8 mouse cellular contexts compared by ENCODE assay signal in genomic region chr7:30532931-30533330, GRCm38 (mm10). TPM values are rescaled to one million over a fixed set of nuclear protein-coding genes. Genes with fewer than 3 reads are reported as not detected.
DNase-seq lines count a peak whose midpoint lies in the region; ATAC-seq and TF ChIP-seq lines count a peak whose summit lies in the region.

No protein-coding gene starts in this region.

- no peak overlapping the region for H3K4me3 ChIP-seq in liver, postnatal 0 days (ENCODE audit: low read depth, low read length)
- no peak overlapping the region; the same call in 1 of the 2 replicates for H3K4me3 ChIP-seq in liver, embryonic 11.5 days (ENCODE audit: low read depth, low read length)
- no peak overlapping the region for H3K4me3 ChIP-seq in embryonic facial prominence, embryonic 15.5 days (replicated peaks)
- peak overlapping the region; percentile 83 for H3K4me3 ChIP-seq in hindbrain, postnatal 0 days (ENCODE audit: low read length)
- peak overlapping the region; percentile 70 for H3K4me3 ChIP-seq in midbrain, embryonic 15.5 days

- 74% methylated on average over 8 of the region's 8 CpGs for WGBS in liver, postnatal 0 days (ENCODE audit: insufficient replicate concordance)
- 55% methylated on average over 8 of the region's 8 CpGs for WGBS in liver, embryonic 11.5 days
- 30% methylated on average over 8 of the region's 8 CpGs for WGBS in embryonic facial prominence, embryonic 15.5 days
- WGBS in hindbrain, postnatal 0 days: 10% methylated on average over 8 of the region's 8 CpGs
- 7% methylated on average over 8 of the region's 8 CpGs for WGBS in midbrain, embryonic 15.5 days

- H3K9ac ChIP-seq in liver, postnatal 0 days (replicated peaks): no peak overlapping the region
- no peak overlapping the region for H3K9ac ChIP-seq in liver, embryonic 11.5 days (ENCODE audit: low read depth, low read length)
- no peak overlapping the region for H3K9ac ChIP-seq in embryonic facial prominence, embryonic 15.5 days
- peak overlapping the region; percentile 84; the same call in 1 of the 2 replicates for H3K9ac ChIP-seq in hindbrain, postnatal 0 days (replicated peaks; ENCODE audit: low read length)
- H3K9ac ChIP-seq in midbrain, embryonic 15.5 days: peak overlapping the region; percentile 76

- TF ChIP-seq CTCF in liver, postnatal 0 days (IDR thresholded peaks at IDR 0.05; ENCODE audit: low read depth): no peak
- no peak for TF ChIP-seq CTCF in hindbrain, postnatal 0 days (IDR thresholded peaks at IDR 0.05; ENCODE audit: low read depth)

- ATAC-seq in liver, postnatal 0 days: no peak
- ATAC-seq in liver, embryonic 11.5 days (replicated peaks; ENCODE audit: low FRiP score): no peak
- no peak for ATAC-seq in embryonic facial prominence, embryonic 15.5 days (ENCODE audit: insufficient number of reproducible peaks, low FRiP score, low TSS enrichment, low read depth)
- peak; percentile 36 for ATAC-seq in hindbrain, postnatal 0 days
- ATAC-seq in midbrain, embryonic 15.5 days (replicated peaks): no peak

- no peak for TF ChIP-seq EP300 in liver, postnatal 0 days (IDR thresholded peaks at IDR 0.05; ENCODE audit: low read depth)

- H3K27me3 ChIP-seq in liver, postnatal 0 days (ENCODE audit: insufficient read depth, low read length): no peaks in the 10 kb centered on the region
- H3K27me3 ChIP-seq in liver, embryonic 11.5 days (replicated peaks; ENCODE audit: control insufficient read depth, insufficient read depth, low read length): no peaks in the 10 kb centered on the region
- H3K27me3 ChIP-seq in embryonic facial prominence, embryonic 15.5 days: no peaks in the 10 kb centered on the region
- H3K27me3 ChIP-seq in hindbrain, postnatal 0 days (ENCODE audit: insufficient read depth, low read length): no peaks in the 10 kb centered on the region
- no peaks in the 10 kb centered on the region for H3K27me3 ChIP-seq in midbrain, embryonic 15.5 days (replicated peaks)

- peak; percentile 23 for DNase-seq in liver, postnatal 0 days
- DNase-seq in liver, embryonic 11.5 days (ENCODE audit: low spot score): no peak
- peak; percentile 58 for DNase-seq in hindbrain, postnatal 0 days (ENCODE audit: low spot score)
- no peak for DNase-seq in B cell, adult 2 months
- DNase-seq in thymus, postnatal 14 days: no peak
- DNase-seq in left cerebral cortex, postnatal 14 days (ENCODE audit: low spot score in 2 of 2): no peak

- intact Hi-C loops in left cerebral cortex, postnatal 14 days (cut with DNase I): no loop called here

- H3K4me2 ChIP-seq in liver, postnatal 0 days (ENCODE audit: low read depth, low read length): no peak overlapping the region
- H3K4me2 ChIP-seq in liver, embryonic 11.5 days: no peak overlapping the region
- H3K4me2 ChIP-seq in embryonic facial prominence, embryonic 15.5 days (replicated peaks): peak overlapping the region; percentile 94
- peak overlapping the region; percentile 75 for H3K4me2 ChIP-seq in hindbrain, postnatal 0 days (ENCODE audit: low read depth, low read length)
- peak overlapping the region; percentile 82 for H3K4me2 ChIP-seq in midbrain, embryonic 15.5 days

- H3K27ac ChIP-seq in liver, postnatal 0 days (ENCODE audit: low read depth): no peak overlapping the region
- no peak overlapping the region for H3K27ac ChIP-seq in liver, embryonic 11.5 days (ENCODE audit: low read depth, low read length)
- H3K27ac ChIP-seq in embryonic facial prominence, embryonic 15.5 days (replicated peaks): no peak overlapping the region
- peak overlapping the region; percentile 54 for H3K27ac ChIP-seq in hindbrain, postnatal 0 days
- H3K27ac ChIP-seq in midbrain, embryonic 15.5 days: 0 out of 2 replicates have a peak overlapping the region, but pooled peaks have one; percentile 96

- peaks cover 14% of the 10 kb centered on the region for H3K4me1 ChIP-seq in liver, postnatal 0 days (ENCODE audit: insufficient read depth)
- peaks cover 12% of the 10 kb centered on the region for H3K4me1 ChIP-seq in liver, embryonic 11.5 days (replicated peaks; ENCODE audit: control insufficient read depth, insufficient read depth, low read length)
- H3K4me1 ChIP-seq in embryonic facial prominence, embryonic 15.5 days: peaks cover 27% of the 10 kb centered on the region
- H3K4me1 ChIP-seq in hindbrain, postnatal 0 days (ENCODE audit: insufficient read depth, low read length): peaks cover 22% of the 10 kb centered on the region
- peaks cover 38% of the 10 kb centered on the region for H3K4me1 ChIP-seq in midbrain, embryonic 15.5 days

- H3K9me3 ChIP-seq in liver, postnatal 0 days (ENCODE audit: low read length): no peaks in the 10 kb centered on the region
- H3K9me3 ChIP-seq in liver, embryonic 11.5 days (ENCODE audit: control insufficient read depth, low read length): no peaks in the 10 kb centered on the region
- H3K9me3 ChIP-seq in embryonic facial prominence, embryonic 15.5 days (replicated peaks): no peaks in the 10 kb centered on the region
- no peaks in the 10 kb centered on the region for H3K9me3 ChIP-seq in hindbrain, postnatal 0 days (ENCODE audit: low read length)
- H3K9me3 ChIP-seq in midbrain, embryonic 15.5 days: no peaks in the 10 kb centered on the region

- H3K36me3 ChIP-seq in liver, postnatal 0 days (replicated peaks; ENCODE audit: insufficient read depth, low read length): peaks cover 26% of the 10 kb centered on the region
- peaks cover 14% of the 10 kb centered on the region for H3K36me3 ChIP-seq in liver, embryonic 11.5 days (ENCODE audit: control insufficient read depth, insufficient read depth, low read length)
- peaks cover 39% of the 10 kb centered on the region for H3K36me3 ChIP-seq in embryonic facial prominence, embryonic 15.5 days
- peaks cover 38% of the 10 kb centered on the region for H3K36me3 ChIP-seq in hindbrain, postnatal 0 days (ENCODE audit: insufficient read depth, low read length)
- peaks cover 39% of the 10 kb centered on the region for H3K36me3 ChIP-seq in midbrain, embryonic 15.5 days (replicated peaks)

RNA-seq across cellular contexts. Expression of gene Arhgap33, which starts 1.9 kb away (rescaled TPM):
- 1.0 and 1.1 TPM in 2 replicates for polyA plus RNA-seq in liver, postnatal 0 days (2015; fragmentation: Nextera tagmentation; extraction: Ambion mirVana)
- 7.1 and 7.5 TPM in 2 replicates for polyA plus RNA-seq in liver, embryonic 11.5 days (2014; fragmentation: Nextera tagmentation; extraction: Ambion mirVana)
- 12.2 and 16.2 TPM in 2 replicates for polyA plus RNA-seq in embryonic facial prominence, embryonic 15.5 days (2015; fragmentation: Nextera tagmentation; extraction: Ambion mirVana)
- 55.7 and 59.7 TPM in 2 replicates for total RNA-seq in hindbrain, postnatal 0 days (2014; rRNA removed)
- polyA plus RNA-seq in hindbrain, postnatal 0 days (2015; fragmentation: Nextera tagmentation; extraction: Ambion mirVana): 64.8 and 73.1 TPM in 2 replicates
- 144 and 158 TPM in 2 replicates for polyA plus RNA-seq in midbrain, embryonic 15.5 days (2015; fragmentation: Nextera tagmentation; extraction: Ambion mirVana)
- 100 to 1,000 TPM; 233 to 246 TPM for total RNA-seq in left cerebral cortex, postnatal 14 days (2021)

RNA-seq across cellular contexts. Expression of gene Hspb6, which starts 19.0 kb away (rescaled TPM):
- 4.9 and 6.6 TPM in 2 replicates for polyA plus RNA-seq in liver, postnatal 0 days (2015; fragmentation: Nextera tagmentation; extraction: Ambion mirVana)
- 3.9 and 5.4 TPM in 2 replicates for polyA plus RNA-seq in liver, embryonic 11.5 days (2014; fragmentation: Nextera tagmentation; extraction: Ambion mirVana)
- polyA plus RNA-seq in embryonic facial prominence, embryonic 15.5 days (2015; fragmentation: Nextera tagmentation; extraction: Ambion mirVana): 19.9 and 22.2 TPM in 2 replicates
- total RNA-seq in hindbrain, postnatal 0 days (2014; rRNA removed): 5.6 and 6.4 TPM in 2 replicates
- 15.8 and 16.3 TPM in 2 replicates for polyA plus RNA-seq in hindbrain, postnatal 0 days (2015; fragmentation: Nextera tagmentation; extraction: Ambion mirVana)
- polyA plus RNA-seq in midbrain, embryonic 15.5 days (2015; fragmentation: Nextera tagmentation; extraction: Ambion mirVana): 7.8 and 9.9 TPM in 2 replicates
- 10 to 100 TPM in 1 of 2 experiments, 1 to 10 TPM in 1; 5.3 to 10.8 TPM for total RNA-seq in left cerebral cortex, postnatal 14 days (2021)

RNA-seq across cellular contexts. Expression of gene Proser3, which starts 19.2 kb away (rescaled TPM):
- polyA plus RNA-seq in liver, postnatal 0 days (2015; fragmentation: Nextera tagmentation; extraction: Ambion mirVana): 0.53 and 1.1 TPM in 2 replicates
- 10.7 and 13.0 TPM in 2 replicates for polyA plus RNA-seq in liver, embryonic 11.5 days (2014; fragmentation: Nextera tagmentation; extraction: Ambion mirVana)
- polyA plus RNA-seq in embryonic facial prominence, embryonic 15.5 days (2015; fragmentation: Nextera tagmentation; extraction: Ambion mirVana): 11.6 and 17.6 TPM in 2 replicates
- total RNA-seq in hindbrain, postnatal 0 days (2014; rRNA removed): 13.1 and 14.0 TPM in 2 replicates
- polyA plus RNA-seq in hindbrain, postnatal 0 days (2015; fragmentation: Nextera tagmentation; extraction: Ambion mirVana): 3.0 and 3.1 TPM in 2 replicates
- polyA plus RNA-seq in midbrain, embryonic 15.5 days (2015; fragmentation: Nextera tagmentation; extraction: Ambion mirVana): 7.7 and 9.4 TPM in 2 replicates
- total RNA-seq in left cerebral cortex, postnatal 14 days (2021): 1 to 10 TPM; 2.7 to 3.8 TPM

RNA-seq across cellular contexts. Expression of gene Lin37, which starts 26.7 kb away (rescaled TPM):
- 16.0 and 18.9 TPM in 2 replicates for polyA plus RNA-seq in liver, postnatal 0 days (2015; fragmentation: Nextera tagmentation; extraction: Ambion mirVana)
- polyA plus RNA-seq in liver, embryonic 11.5 days (2014; fragmentation: Nextera tagmentation; extraction: Ambion mirVana): 38.7 and 41.0 TPM in 2 replicates
- 45.6 and 46.8 TPM in 2 replicates for polyA plus RNA-seq in embryonic facial prominence, embryonic 15.5 days (2015; fragmentation: Nextera tagmentation; extraction: Ambion mirVana)
- 14.3 and 21.0 TPM in 2 replicates for total RNA-seq in hindbrain, postnatal 0 days (2014; rRNA removed)
- 45.0 and 48.0 TPM in 2 replicates for polyA plus RNA-seq in hindbrain, postnatal 0 days (2015; fragmentation: Nextera tagmentation; extraction: Ambion mirVana)
- 53.6 and 63.8 TPM in 2 replicates for polyA plus RNA-seq in midbrain, embryonic 15.5 days (2015; fragmentation: Nextera tagmentation; extraction: Ambion mirVana)
- 10 to 100 TPM; 37.5 to 39.0 TPM for total RNA-seq in left cerebral cortex, postnatal 14 days (2021)

RNA-seq across cellular contexts. Expression of gene U2af1l4, which starts 30.2 kb away (rescaled TPM):
- polyA plus RNA-seq in liver, postnatal 0 days (2015; fragmentation: Nextera tagmentation; extraction: Ambion mirVana): 34.4 and 34.8 TPM in 2 replicates
- 71.0 and 73.1 TPM in 2 replicates for polyA plus RNA-seq in liver, embryonic 11.5 days (2014; fragmentation: Nextera tagmentation; extraction: Ambion mirVana)
- polyA plus RNA-seq in embryonic facial prominence, embryonic 15.5 days (2015; fragmentation: Nextera tagmentation; extraction: Ambion mirVana): 83.7 and 86.6 TPM in 2 replicates
- 41.7 and 53.4 TPM in 2 replicates for total RNA-seq in hindbrain, postnatal 0 days (2014; rRNA removed)
- polyA plus RNA-seq in hindbrain, postnatal 0 days (2015; fragmentation: Nextera tagmentation; extraction: Ambion mirVana): 103 and 104 TPM in 2 replicates
- polyA plus RNA-seq in midbrain, embryonic 15.5 days (2015; fragmentation: Nextera tagmentation; extraction: Ambion mirVana): 87.2 and 90.7 TPM in 2 replicates
- total RNA-seq in left cerebral cortex, postnatal 14 days (2021): 10 to 100 TPM; 60.2 to 61.4 TPM

Comparison
In these comparisons a context has a peak if more than half of its experiments do, and no peak if none do; other contexts are left out.
1. DNase-seq: peak in liver, postnatal 0 days (single experiment) and hindbrain, postnatal 0 days (single experiment); none in liver, embryonic 11.5 days (single experiment), B cell, adult 2 months (0 of 2), thymus, postnatal 14 days (single experiment) and left cerebral cortex, postnatal 14 days (0 of 2).
2. H3K27ac ChIP-seq: peak in hindbrain, postnatal 0 days (single experiment) and midbrain, embryonic 15.5 days (single experiment); none in liver, postnatal 0 days (single experiment), liver, embryonic 11.5 days (single experiment) and embryonic facial prominence, embryonic 15.5 days (single experiment).
3. H3K4me2 ChIP-seq: peak in embryonic facial prominence, embryonic 15.5 days (single experiment), hindbrain, postnatal 0 days (single experiment) and midbrain, embryonic 15.5 days (single experiment); none in liver, postnatal 0 days (single experiment) and liver, embryonic 11.5 days (single experiment).
4. H3K4me3 ChIP-seq: peak in hindbrain, postnatal 0 days (single experiment) and midbrain, embryonic 15.5 days (single experiment); none in liver, postnatal 0 days (single experiment), liver, embryonic 11.5 days (single experiment) and embryonic facial prominence, embryonic 15.5 days (single experiment).
5. H3K9ac ChIP-seq: peak in hindbrain, postnatal 0 days (single experiment) and midbrain, embryonic 15.5 days (single experiment); none in liver, postnatal 0 days (single experiment), liver, embryonic 11.5 days (single experiment) and embryonic facial prominence, embryonic 15.5 days (single experiment).